Mouse (Mus musculus) neural tube, embryonic 11.5 days (tissue): ENCODE data around the gene Gm156. TPM values are rescaled to one million over a fixed set of nuclear protein-coding genes. Genes with fewer than 3 reads are reported as not detected.

Experiments used
- ATAC-seq: fragments of 200-750 bp; cut with Nextera tagmentation; 2 replicates; pipeline ENCODE4 v1.8.0; 2017; ENCODE audit warnings: moderate number of reproducible peaks, mild to moderate bottlenecking, moderate TSS enrichment, moderate library complexity; ENCODE audit not compliant: insufficient read depth, low FRiP score, low TSS enrichment
- DNase-seq: peaks from one replicate; pipeline ENCODE4 v3.0.0-alpha.2; 2015; ENCODE audit warnings: low spot score
- H3K27ac ChIP-seq: fragments of 300-500 bp; sonication (generic); 2 replicates; pipeline ENCODE4 v1.5.1; 2014; ENCODE audit warnings: low read depth, mild to moderate bottlenecking, low read length
- H3K27me3 ChIP-seq: fragments of 300-500 bp; sonication (generic); 2 replicates; pipeline ENCODE4 v1.6.1; 2014; ENCODE audit warnings: mild to moderate bottlenecking, low read length, mixed read lengths; ENCODE audit not compliant: control insufficient read depth, insufficient read depth
- H3K36me3 ChIP-seq: fragments of 300-500 bp; sonication (generic); 2 replicates; pipeline ENCODE4 v1.6.1; 2014; ENCODE audit warnings: mild to moderate bottlenecking, low read length, moderate library complexity, mixed read lengths; ENCODE audit not compliant: control insufficient read depth, insufficient read depth
- H3K4me1 ChIP-seq: fragments of 300-500 bp; sonication (generic); 2 replicates; pipeline ENCODE4 v1.6.1; 2014; ENCODE audit warnings: low read length, mixed read lengths; ENCODE audit not compliant: control insufficient read depth, insufficient read depth
- H3K4me2 ChIP-seq: fragments of 300-500 bp; sonication (generic); 2 replicates; pipeline ENCODE4 v1.6.1; 2014; ENCODE audit warnings: low read depth, mild to moderate bottlenecking, moderate library complexity
- H3K4me3 ChIP-seq: fragments of 300-500 bp; sonication (generic); 2 replicates; pipeline ENCODE4 v1.5.1; 2014; ENCODE audit warnings: low read depth, low read length
- H3K9ac ChIP-seq: fragments of 300-500 bp; sonication (generic); 2 replicates; pipeline ENCODE4 v1.6.1; 2014; ENCODE audit warnings: mild to moderate bottlenecking, low read length
- H3K9me3 ChIP-seq: fragments of 300-500 bp; sonication (generic); 2 replicates; pipeline ENCODE4 v1.6.1; 2016; ENCODE audit warnings: low read length; ENCODE audit not compliant: control insufficient read depth
- whole genome bisulfite sequencing: fragments of 180-500 bp; shearing (Covaris S2); extraction: QIAGEN DNeasy Blood & Tissue Kit; methylation state at CpG from one replicate; pipeline ENCODE4 v1.1.7; 2014; 5-methylcytosine and 5-hydroxymethylcytosine counted together
- polyA plus RNA-seq: library from polyadenylated mRNA; unstranded; fragments of >200 nt; fragmentation: Nextera tagmentation; extraction: Ambion mirVana; gene quantifications from 2 replicates; pipeline ENCODE4 v1.2.1, GENCODE M21; 2014

Gene Gm156
- polyA plus RNA-seq, 1 experiment from 2014 or later, result not detected

GRCm38 (mm10) chr6:129727237-129727636, 56.8 kb downstream of the Gm156 start:
- H3K4me1 ChIP-seq, result no peaks in the 10 kb centered on the region
- no peaks in the 10 kb centered on the region for H3K36me3 ChIP-seq
- 77% methylated on average over 1 of the region's 1 CpGs for WGBS
- DNase-seq, result no peak
- H3K27me3 ChIP-seq, result no peaks in the 10 kb centered on the region
- ATAC-seq, result no peak
- no peak overlapping the region for H3K4me2 ChIP-seq
- no peaks in the 10 kb centered on the region for H3K9me3 ChIP-seq
- H3K27ac ChIP-seq, result no peak overlapping the region
- no peak overlapping the region for H3K4me3 ChIP-seq
- no peak overlapping the region for H3K9ac ChIP-seq

- ATAC-seq, result 0 out of 2 replicates have a peak, but pooled peaks have one; percentile 30
- 64% methylated on average over 1 of the region's 1 CpGs for whole genome bisulfite sequencing
- no peaks in the 10 kb centered on the region for H3K36me3 ChIP-seq
- H3K9me3 ChIP-seq, result no peaks in the 10 kb centered on the region
- H3K4me1 ChIP-seq, result no peaks in the 10 kb centered on the region
- H3K4me3 ChIP-seq, result no peak overlapping the region
- H3K9ac ChIP-seq, result no peak overlapping the region
- H3K27me3 ChIP-seq, result no peaks in the 10 kb centered on the region
- H3K27ac ChIP-seq, result no peak overlapping the region
- H3K4me2 ChIP-seq, result no peak overlapping the region
- no peak for DNase-seq
These were observed 62.7 kb downstream of the Gm156 start for GRCm38 (mm10) chr6:129721390-129721789.

GRCm38 (mm10) chr6:129720487-129720886, 63.6 kb downstream of the Gm156 start:
- ATAC-seq (peak; percentile 80), DNase-seq (no peak)
- Histone ChIP-seq H3K9me3 (no peaks in the 10 kb centered on the region), H3K27ac (no peak overlapping the region), H3K9ac (no peak overlapping the region), H3K4me1 (no peaks in the 10 kb centered on the region), H3K4me3 (no peak overlapping the region), H3K36me3 (no peaks in the 10 kb centered on the region), H3K27me3 (no peaks in the 10 kb centered on the region), H3K4me2 (no peak overlapping the region)
- WGBS, result 7% methylated on average over 3 of the region's 3 CpGs

- ATAC-seq, result no peak
- WGBS, result 89% methylated on average over 4 of the region's 4 CpGs
These were observed 67.0 kb downstream of the Gm156 start, which contains the start of gene Klri1 for GRCm38 (mm10) chr6:129717032-129717431. TSS of gene Klri1 (minus strand) at chr6:129717132.

More at GRCm38 (mm10) chr6:129717032-129717431, 67.0 kb downstream of the Gm156 start, which contains the start of gene Klri1:
- Histone ChIP-seq H3K27me3 (no peaks in the 10 kb centered on the region), H3K4me1 (no peaks in the 10 kb centered on the region), H3K4me2 (no peak within 1 kb of the TSS), H3K9ac (no peak within 1 kb of the TSS), H3K36me3 (no peaks in the 10 kb centered on the region), H3K9me3 (no peaks in the 10 kb centered on the region), H3K27ac (no peak within 1 kb of the TSS), H3K4me3 (no peak within 1 kb of the TSS)
- no peak for DNase-seq

Other genes starting within 250 kb of the Gm156 start
- gene Klre1, start 206.4 kb downstream of the Gm156 start, polyA plus RNA-seq, result not detected in 2 replicates
- gene Klrd1, start 192.5 kb downstream of the Gm156 start, polyA plus RNA-seq, result not detected in 2 replicates
- gene Klrk1, start 160.4 kb downstream of the Gm156 start, polyA plus RNA-seq, result 0.07 and 0.12 TPM in 2 replicates
- gene Klrc3, start 140.9 kb downstream of the Gm156 start, polyA plus RNA-seq, result not detected in 2 replicates
- gene Klrc2, start 123.6 kb downstream of the Gm156 start, polyA plus RNA-seq, result not detected in 2 replicates
- gene Klrc1, start 105.3 kb downstream of the Gm156 start, polyA plus RNA-seq, result not detected in 2 replicates
- not detected in 2 replicates for gene Klri1, start 67.1 kb downstream of the Gm156 start, polyA plus RNA-seq
- not detected in 2 replicates for gene Klri2, start 43.8 kb downstream of the Gm156 start, polyA plus RNA-seq
- not detected in 2 replicates for gene Gm17631, start 78.4 kb upstream of the Gm156 start, polyA plus RNA-seq
- not detected in 2 replicates for gene Klra17, start 92.4 kb upstream of the Gm156 start, polyA plus RNA-seq
- gene Klra5, start 133.4 kb upstream of the Gm156 start, polyA plus RNA-seq, result not detected in 2 replicates
- gene Klra6, start 242.7 kb upstream of the Gm156 start, polyA plus RNA-seq, result not detected in 2 replicates